Mouse (Mus musculus): ENCODE results near the gene Cd19.

Gene Cd19

GRCm38 (mm10) chr7:126414725-126415124 is at the start of gene Cd19:
Cd19 (minus strand) TSS chr7:126414889.
- TF ChIP-seq CTCF (conservative IDR thresholded peaks at IDR 0.05; ENCODE audit: low read length) = no peak
- TF ChIP-seq POU5F1 (IDR thresholded peaks at IDR 0.05; ENCODE audit: borderline replicate concordance, low read length) = no peak
- no peak for TF ChIP-seq NANOG (IDR thresholded peaks at IDR 0.05; ENCODE audit: borderline replicate concordance, low read length)
- H3K27me3 ChIP-seq (ENCODE audit: insufficient read depth, low read length) = peaks cover 11% of the 10 kb centered on the region

GRCm38 (mm10) chr7:126464121-126464520 is 49.4 kb upstream of the Cd19 start:
- peaks cover 88% of the 10 kb centered on the region for H3K4me1 ChIP-seq (replicated peaks; ENCODE audit: low read depth, low read length)
- no peaks in the 10 kb centered on the region for H3K9me3 ChIP-seq (ENCODE audit: low read length)
- 0 out of 2 replicates have a peak overlapping the region, but pooled peaks have one; percentile 17 for H3K4me3 ChIP-seq (replicated peaks; ENCODE audit: low read length)
- peaks cover 20% of the 10 kb centered on the region for H3K27me3 ChIP-seq (ENCODE audit: insufficient read depth, low read length)
- H3K36me3 ChIP-seq (ENCODE audit: insufficient read depth, low read length) = peaks cover 32% of the 10 kb centered on the region
- TF ChIP-seq NANOG (IDR thresholded peaks at IDR 0.05; ENCODE audit: borderline replicate concordance, low read length) (no peak), POU5F1 (IDR thresholded peaks at IDR 0.05; ENCODE audit: borderline replicate concordance, low read length) (no peak), CTCF (conservative IDR thresholded peaks at IDR 0.05; ENCODE audit: low read length) (no peak)

More at GRCm38 (mm10) chr7:126414725-126415124, at the start of gene Cd19:
- Histone ChIP-seq H3K4me3 (replicated peaks; ENCODE audit: low read length) (no peak within 1 kb of the TSS), H3K36me3 (ENCODE audit: insufficient read depth, low read length) (no peaks in the 10 kb centered on the region), H3K9me3 (ENCODE audit: low read length) (no peaks in the 10 kb centered on the region), H3K4me1 (replicated peaks; ENCODE audit: low read depth, low read length) (peaks cover 42% of the 10 kb centered on the region)

GRCm38 (mm10) chr7:126463547-126463946 is 48.9 kb upstream of the Cd19 start:
- peaks cover 21% of the 10 kb centered on the region for H3K27me3 ChIP-seq (ENCODE audit: insufficient read depth, low read length)
- peaks cover 26% of the 10 kb centered on the region for H3K36me3 ChIP-seq (ENCODE audit: insufficient read depth, low read length)
- peaks cover 82% of the 10 kb centered on the region for H3K4me1 ChIP-seq (replicated peaks; ENCODE audit: low read depth, low read length)
- no peak overlapping the region for H3K4me3 ChIP-seq (replicated peaks; ENCODE audit: low read length)
- no peaks in the 10 kb centered on the region for H3K9me3 ChIP-seq (ENCODE audit: low read length)
- TF ChIP-seq NANOG (IDR thresholded peaks at IDR 0.05; ENCODE audit: borderline replicate concordance, low read length) (no peak), CTCF (conservative IDR thresholded peaks at IDR 0.05; ENCODE audit: low read length) (no peak), POU5F1 (IDR thresholded peaks at IDR 0.05; ENCODE audit: borderline replicate concordance, low read length) (no peak)

- peaks cover 27% of the 10 kb centered on the region for H3K27me3 ChIP-seq (ENCODE audit: insufficient read depth, low read length)
- TF ChIP-seq POU5F1 (IDR thresholded peaks at IDR 0.05; ENCODE audit: borderline replicate concordance, low read length) = no peak
- no peak for TF ChIP-seq NANOG (IDR thresholded peaks at IDR 0.05; ENCODE audit: borderline replicate concordance, low read length)
- TF ChIP-seq CTCF (conservative IDR thresholded peaks at IDR 0.05; ENCODE audit: low read length) = no peak
- H3K9me3 ChIP-seq (ENCODE audit: low read length) = no peaks in the 10 kb centered on the region
- H3K36me3 ChIP-seq (ENCODE audit: insufficient read depth, low read length) = peaks cover 21% of the 10 kb centered on the region
- peaks cover 77% of the 10 kb centered on the region for H3K4me1 ChIP-seq (replicated peaks; ENCODE audit: low read depth, low read length)
- H3K4me3 ChIP-seq (replicated peaks; ENCODE audit: low read length) = 0 out of 2 replicates have a peak within 1 kb of the TSS, but pooled peaks have one; percentile 17
These were observed 48.3 kb upstream of the Cd19 start, which contains the start of gene Atp2a1 for GRCm38 (mm10) chr7:126463004-126463403. Atp2a1 (minus strand) TSS chr7:126463108.

GRCm38 (mm10) chr7:126461626-126462025 is 46.9 kb upstream of the Cd19 start:
- TF ChIP-seq CTCF (conservative IDR thresholded peaks at IDR 0.05; ENCODE audit: low read length) = no peak

GRCm38 (mm10) chr7:126460623-126461399 is 46.1 kb upstream of the Cd19 start:
- no peak for TF ChIP-seq POU5F1 (IDR thresholded peaks at IDR 0.05; ENCODE audit: borderline replicate concordance, low read length)
- TF ChIP-seq NANOG (IDR thresholded peaks at IDR 0.05; ENCODE audit: borderline replicate concordance, low read length) = no peak
- no peak for TF ChIP-seq CTCF (conservative IDR thresholded peaks at IDR 0.05; ENCODE audit: low read length)
- no peaks in the 10 kb centered on the region for H3K9me3 ChIP-seq (ENCODE audit: low read length)
- peaks cover 37% of the 10 kb centered on the region for H3K27me3 ChIP-seq (ENCODE audit: insufficient read depth, low read length)
- peaks cover 55% of the 10 kb centered on the region for H3K4me1 ChIP-seq (replicated peaks; ENCODE audit: low read depth, low read length)
- no peaks in the 10 kb centered on the region for H3K36me3 ChIP-seq (ENCODE audit: insufficient read depth, low read length)
- no peak overlapping the region for H3K4me3 ChIP-seq (replicated peaks; ENCODE audit: low read length)

More at GRCm38 (mm10) chr7:126461626-126462025, 46.9 kb upstream of the Cd19 start:
- Histone ChIP-seq H3K4me3 (replicated peaks; ENCODE audit: low read length) (no peak overlapping the region), H3K9me3 (ENCODE audit: low read length) (no peaks in the 10 kb centered on the region), H3K4me1 (replicated peaks; ENCODE audit: low read depth, low read length) (peaks cover 63% of the 10 kb centered on the region), H3K36me3 (ENCODE audit: insufficient read depth, low read length) (peaks cover 7% of the 10 kb centered on the region), H3K27me3 (ENCODE audit: insufficient read depth, low read length) (peaks cover 37% of the 10 kb centered on the region)

GRCm38 (mm10) chr7:126458844-126459618 is 44.3 kb upstream of the Cd19 start:
- Histone ChIP-seq H3K9me3 (ENCODE audit: low read length) (no peaks in the 10 kb centered on the region), H3K4me3 (replicated peaks; ENCODE audit: low read length) (no peak overlapping the region), H3K36me3 (ENCODE audit: insufficient read depth, low read length) (no peaks in the 10 kb centered on the region), H3K4me1 (replicated peaks; ENCODE audit: low read depth, low read length) (peaks cover 37% of the 10 kb centered on the region), H3K27me3 (ENCODE audit: insufficient read depth, low read length) (peaks cover 37% of the 10 kb centered on the region)
- TF ChIP-seq POU5F1 (IDR thresholded peaks at IDR 0.05; ENCODE audit: borderline replicate concordance, low read length) (no peak), CTCF (conservative IDR thresholded peaks at IDR 0.05; ENCODE audit: low read length) (no peak), NANOG (IDR thresholded peaks at IDR 0.05; ENCODE audit: borderline replicate concordance, low read length) (no peak)

- TF ChIP-seq NANOG (IDR thresholded peaks at IDR 0.05; ENCODE audit: borderline replicate concordance, low read length) (no peak), CTCF (conservative IDR thresholded peaks at IDR 0.05; ENCODE audit: low read length) (no peak), POU5F1 (IDR thresholded peaks at IDR 0.05; ENCODE audit: borderline replicate concordance, low read length) (no peak)
- peaks cover 29% of the 10 kb centered on the region for H3K4me1 ChIP-seq (replicated peaks; ENCODE audit: low read depth, low read length)
- H3K36me3 ChIP-seq (ENCODE audit: insufficient read depth, low read length) = no peaks in the 10 kb centered on the region
- H3K27me3 ChIP-seq (ENCODE audit: insufficient read depth, low read length) = peaks cover 37% of the 10 kb centered on the region
- no peak overlapping the region for H3K4me3 ChIP-seq (replicated peaks; ENCODE audit: low read length)
- H3K9me3 ChIP-seq (ENCODE audit: low read length) = no peaks in the 10 kb centered on the region
These were observed 43.5 kb upstream of the Cd19 start for GRCm38 (mm10) chr7:126458225-126458624.

All from E14TG2a.4 (cell line).